Mouse (Mus musculus): ENCODE results near the gene Cyb5r1.
"Not testable (repeated sequence)": the region's sequence is repeated elsewhere in the genome, so short reads cannot be mapped to it uniquely, and the experiment has no call there.

The Cyb5r1 gene

GRCm38 (mm10) chr1:134440437-134440836 is 35.1 kb downstream of the Cyb5r1 start:
- ChIA-PET CTCF (interaction anchor here in 1 of 4 experiments (0.7 kb wide), 1 partner anchor 10 kb away, joined by 3 read pairs; no protein-coding TSS in a partner anchor), POLR2A (interaction anchor here in 2 of 4 experiments (0.8 to 1.1 kb wide), 3 partner anchors 11 to 15 kb away, joined by 3 to 6 read pairs (median 4); partner anchors contain the start of gene Klhl12 (in 1 of the 2))

GRCm38 (mm10) chr1:134441737-134442136 is 36.4 kb downstream of the Cyb5r1 start:
- POLR2A ChIA-PET, result not testable (repeated sequence)

GRCm38 (mm10) chr1:134442394-134442793 is 37.0 kb downstream of the Cyb5r1 start:
- CTCF ChIA-PET, result interaction anchor here in 1 of 4 experiments (0.8 kb wide), 1 partner anchor 186 kb away, joined by 3 read pairs; no protein-coding TSS in a partner anchor
- POLR2A ChIA-PET, result interaction anchor here in 2 of 4 experiments (0.6 to 2.3 kb wide), 3 partner anchors 9 to 27 kb away, joined by 3 to 4 read pairs (median 3); partner anchors contain the start of gene Adipor1 (in 1 of the 2)

More at GRCm38 (mm10) chr1:134441737-134442136, 36.4 kb downstream of the Cyb5r1 start:
- CTCF ChIA-PET, result not testable (repeated sequence)

GRCm38 (mm10) chr1:134443288-134443687 is 37.9 kb downstream of the Cyb5r1 start:
- CTCF ChIA-PET, result interaction anchor here in 1 of 4 experiments (0.8 kb wide), 1 partner anchor 185 kb away, joined by 3 read pairs; no protein-coding TSS in a partner anchor

GRCm38 (mm10) chr1:134445418-134445817 is 40.1 kb downstream of the Cyb5r1 start:
- ChIA-PET POLR2A (interaction anchor here in 1 of 4 experiments (0.9 to 1.7 kb wide), 2 partner anchors 10 to 25 kb away, joined by 3 to 10 read pairs; partner anchors contain the start of gene Klhl12), CTCF (no interaction called here)

More at GRCm38 (mm10) chr1:134443288-134443687, 37.9 kb downstream of the Cyb5r1 start:
- POLR2A ChIA-PET, result interaction anchor here in 2 of 4 experiments (0.5 to 2.3 kb wide), 10 partner anchors 10 to 206 kb away, joined by 3 to 7 read pairs (median 3); partner anchors contain the start of genes Klhl12 (in 2 of the 2) and Adipor1 (in 1 of the 2)

- ChIA-PET POLR2A (interaction anchor here (0.5 to 1.3 kb wide), 10 partner anchors 9 to 856 kb away, joined by 3 read pairs; no protein-coding TSS in a partner anchor), CTCF (interaction anchor here in 3 of 4 experiments (0.6 to 1.2 kb wide), 5 partner anchors 9 to 810 kb away, joined by 3 to 7 read pairs (median 4); partner anchors contain the start of gene Elf3 (in 1 of the 3))
Observed at GRCm38 (mm10) chr1:134448537-134448936, 43.2 kb downstream of the Cyb5r1 start.

- ChIA-PET POLR2A (interaction anchor here in 1 of 4 experiments (1.7 to 3.1 kb wide), 3 partner anchors 12 to 42 kb away, joined by 9 to 13 read pairs (median 9); partner anchors contain the start of gene Adipor1), CTCF (interaction anchor here in 2 of 4 experiments (0.6 to 1.9 kb wide), 3 partner anchors 10 to 116 kb away, joined by 3 to 6 read pairs (median 3); no protein-coding TSS in a partner anchor)
Observed at GRCm38 (mm10) chr1:134450201-134450600, 44.8 kb downstream of the Cyb5r1 start.

- CTCF ChIA-PET, result interaction anchor here (0.5 to 1.9 kb wide), 22 partner anchors 11 to 933 kb away, joined by 3 to 7 read pairs (median 3); partner anchors contain the start of genes Adipor1 (in 1 of the 4) and Cyb5r1 (in 1 of the 4)
Observed at GRCm38 (mm10) chr1:134450986-134451385, 45.6 kb downstream of the Cyb5r1 start.

GRCm38 (mm10) chr1:134454904-134455824 is 49.8 kb downstream of the Cyb5r1 start, which contains the start of gene Klhl12:
TSS of gene Klhl12 (plus strand) at chr1:134455531.
- ChIA-PET POLR2A (interaction anchor here (0.6 to 4.3 kb wide), 102 partner anchors 8 to 1311 kb away, joined by 3 to 52 read pairs (median 4); partner anchors contain the start of genes Adipor1 (in 3 of the 4), Cyb5r1 (in 3 of the 4), Rabif (in 3 of the 4) and Btg2 (in 1 of the 4)), CTCF (interaction anchor here (0.6 to 1.4 kb wide), 11 partner anchors 18 to 1332 kb away, joined by 3 to 10 read pairs (median 3); no protein-coding TSS in a partner anchor)

More at GRCm38 (mm10) chr1:134450986-134451385, 45.6 kb downstream of the Cyb5r1 start:
- POLR2A ChIA-PET, result interaction anchor here in 3 of 4 experiments (0.6 to 3.1 kb wide), 20 partner anchors 9 to 486 kb away, joined by 3 to 13 read pairs (median 4); partner anchors contain the start of genes Adipor1 (in 1 of the 3), Btg2 (in 1 of the 3) and Rabif (in 1 of the 3)

- ChIA-PET CTCF (interaction anchor here in 2 of 4 experiments (0.6 to 1.1 kb wide), 5 partner anchors 21 to 1303 kb away, joined by 3 to 13 read pairs (median 3); no protein-coding TSS in a partner anchor), POLR2A (interaction anchor here (0.6 to 4.3 kb wide), 78 partner anchors 8 to 844 kb away, joined by 3 to 52 read pairs (median 5); partner anchors contain the start of genes Adipor1 (in 3 of the 4), Cyb5r1 (in 3 of the 4), Rabif (in 3 of the 4) and Btg2 (in 1 of the 4))
Observed at GRCm38 (mm10) chr1:134456060-134456459, 50.7 kb downstream of the Cyb5r1 start.

GRCm38 (mm10) chr1:134458139-134458727 is 52.9 kb downstream of the Cyb5r1 start:
- ChIA-PET CTCF (no interaction called here), POLR2A (interaction anchor here in 2 of 4 experiments (1.0 to 4.3 kb wide), 5 partner anchors 11 to 649 kb away, joined by 3 to 52 read pairs (median 4); partner anchors contain the start of gene Rabif (in 2 of the 2))

GRCm38 (mm10) chr1:134460294-134461284 is 55.2 kb downstream of the Cyb5r1 start:
- ChIA-PET CTCF (interaction anchor here in 2 of 4 experiments (0.6 to 0.7 kb wide), 5 partner anchors 58 to 247 kb away, joined by 3 to 7 read pairs (median 5); partner anchors contain the start of gene Tmem183a (in 1 of the 2)), POLR2A (no interaction called here)
